8 mouse cellular contexts compared by ENCODE assay signal in the genomic region with DNA sequence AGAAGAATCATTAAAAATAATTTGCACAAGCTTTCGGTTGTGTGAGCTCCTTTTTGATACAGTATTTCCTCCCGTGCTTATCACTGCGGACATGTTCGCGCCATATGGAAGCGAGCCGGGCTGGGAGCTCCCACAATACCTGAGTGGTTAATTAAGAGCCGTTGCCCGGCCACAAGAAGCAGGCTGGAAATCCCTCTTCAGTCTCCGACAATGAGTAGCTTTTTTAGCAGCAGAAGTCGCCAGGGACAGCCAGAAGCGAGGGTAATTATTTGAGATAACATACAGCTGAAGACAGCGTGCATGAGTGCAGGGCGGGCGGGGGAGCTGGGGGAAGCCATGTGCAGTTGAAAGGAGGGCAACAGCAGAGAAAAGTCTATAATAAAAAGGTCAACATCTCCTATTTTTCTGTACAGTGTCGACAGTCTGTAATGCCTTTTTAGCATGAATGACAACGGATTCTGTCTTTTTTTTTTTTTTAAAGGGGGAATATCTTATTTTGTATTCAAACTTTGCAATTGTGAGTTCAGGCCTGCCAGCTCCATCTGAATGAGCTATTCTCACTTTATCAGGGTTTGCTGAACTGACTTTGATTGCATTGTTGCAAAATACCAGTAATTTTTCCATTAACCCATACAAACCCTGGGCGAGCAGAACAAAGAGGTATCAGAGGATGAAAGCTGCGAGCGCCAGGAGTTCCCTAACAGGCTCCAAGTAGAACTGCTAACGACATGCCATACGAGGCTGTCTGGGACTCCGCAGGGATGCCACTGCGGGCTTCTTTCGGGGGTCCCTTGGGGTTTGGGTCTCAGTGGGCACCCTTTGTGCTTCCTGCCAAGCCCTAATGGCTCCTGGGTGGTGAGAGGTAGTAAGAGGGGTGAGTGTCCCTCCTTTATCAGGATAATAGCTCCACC.
DNase-seq lines count a peak whose midpoint lies in the region; ATAC-seq and TF ChIP-seq lines count a peak whose summit lies in the region.

No protein-coding gene starts in this region.

- peak overlapping the region; percentile 43 for H3K4me2 ChIP-seq in forebrain, embryonic 14.5 days (ENCODE audit: low read length)
- H3K4me2 ChIP-seq in hindbrain, embryonic 16.5 days (ENCODE audit: low read length): peak overlapping the region; percentile 47
- peak overlapping the region; percentile 49 for H3K4me2 ChIP-seq in midbrain, embryonic 16.5 days (ENCODE audit: low read length)

- no peak for TF ChIP-seq CTCF in heart, adult 2 months (IDR thresholded peaks at IDR 0.05)

- TF ChIP-seq POLR2A in heart, adult 2 months (IDR thresholded peaks at IDR 0.05; ENCODE audit: insufficient read depth, low read depth, low read length): no peak

- H3K27me3 ChIP-seq in heart, adult 2 months (ENCODE audit: control insufficient read depth, insufficient read depth, low read length): no peaks in the 10 kb centered on the region
- peaks cover 48% of the 10 kb centered on the region for H3K27me3 ChIP-seq in forebrain, embryonic 14.5 days (replicated peaks; ENCODE audit: control insufficient read depth, insufficient read depth, low read length)
- H3K27me3 ChIP-seq in hindbrain, embryonic 16.5 days (replicated peaks; ENCODE audit: control insufficient read depth, insufficient read depth, low read length): peaks cover 2% of the 10 kb centered on the region; the same call in 1 of the 2 replicates
- no peaks in the 10 kb centered on the region for H3K27me3 ChIP-seq in midbrain, embryonic 16.5 days (ENCODE audit: control insufficient read depth, insufficient read depth, low read depth, low read length)

- H3K4me1 ChIP-seq in heart, adult 2 months (ENCODE audit: control insufficient read depth, insufficient read depth, low read length): peaks cover 8% of the 10 kb centered on the region
- peaks cover 23% of the 10 kb centered on the region for H3K4me1 ChIP-seq in forebrain, embryonic 14.5 days (ENCODE audit: control insufficient read depth, insufficient read depth, low read length)
- peaks cover 16% of the 10 kb centered on the region for H3K4me1 ChIP-seq in hindbrain, embryonic 16.5 days (ENCODE audit: control insufficient read depth, insufficient read depth, low read depth, low read length)
- H3K4me1 ChIP-seq in midbrain, embryonic 16.5 days (ENCODE audit: control insufficient read depth, insufficient read depth, low read length): peaks cover 44% of the 10 kb centered on the region

- no peaks in the 10 kb centered on the region for H3K79me2 ChIP-seq in heart, adult 2 months (replicated peaks; ENCODE audit: control insufficient read depth, insufficient read depth, low read length)

- intact Hi-C loops in heart, adult 2 months (cut with DNase I): loop anchor here (2.0 kb wide), 2 partner anchors 17 to 25 kb away; no protein-coding TSS in a partner anchor

- ATAC-seq in forebrain, embryonic 14.5 days: peak; percentile 76
- ATAC-seq in hindbrain, embryonic 16.5 days: peak; percentile 62; the same call in 1 of the 2 replicates
- peak; percentile 81 for ATAC-seq in midbrain, embryonic 16.5 days

- DNase-seq in heart, adult 2 months: peak; percentile 33 to 47
- DNase-seq in heart, adult 11 months: no peak
- DNase-seq in forebrain, embryonic 14.5 days (ENCODE audit: low spot score): peak; percentile 85
- no peak for DNase-seq in gastrocnemius, postnatal 10 days
- DNase-seq in right cerebral cortex, postnatal 36 days (ENCODE audit: low spot score in 2 of 2): no peak
- DNase-seq in thymus, postnatal 10 days (ENCODE audit: low spot score in 2 of 2): no peak

- H3K4me3 ChIP-seq in heart, adult 2 months: peak overlapping the region; percentile 36
- peak overlapping the region; percentile 16; the same call in 1 of the 2 replicates for H3K4me3 ChIP-seq in forebrain, embryonic 14.5 days (ENCODE audit: low read depth, low read length)
- H3K4me3 ChIP-seq in hindbrain, embryonic 16.5 days (ENCODE audit: low read length): peak overlapping the region; percentile 19
- H3K4me3 ChIP-seq in midbrain, embryonic 16.5 days (ENCODE audit: low read depth, low read length): peak overlapping the region; percentile 4; the same call in 1 of the 2 replicates

- H3K9me3 ChIP-seq in forebrain, embryonic 14.5 days (replicated peaks; ENCODE audit: control insufficient read depth, low read length): 0 out of 2 replicates have a peak, but pooled peaks cover 2% of the 10 kb centered on the region
- no peaks in the 10 kb centered on the region for H3K9me3 ChIP-seq in hindbrain, embryonic 16.5 days (ENCODE audit: control insufficient read depth, low read length)
- H3K9me3 ChIP-seq in midbrain, embryonic 16.5 days (replicated peaks; ENCODE audit: control insufficient read depth, low read length, poor library complexity, severe bottlenecking): no peaks in the 10 kb centered on the region; the same call in 1 of the 2 replicates

- H3K36me3 ChIP-seq in heart, adult 2 months (ENCODE audit: control insufficient read depth, insufficient read depth, low read length): peaks cover 8% of the 10 kb centered on the region
- no peaks in the 10 kb centered on the region for H3K36me3 ChIP-seq in forebrain, embryonic 14.5 days (ENCODE audit: control insufficient read depth, insufficient read depth, low read length)
- H3K36me3 ChIP-seq in hindbrain, embryonic 16.5 days (ENCODE audit: control insufficient read depth, insufficient read depth, low read length): no peaks in the 10 kb centered on the region
- no peaks in the 10 kb centered on the region for H3K36me3 ChIP-seq in midbrain, embryonic 16.5 days (ENCODE audit: control insufficient read depth, insufficient read depth, low read length)

- H3K9ac ChIP-seq in heart, adult 2 months (ENCODE audit: low read depth, low read length): peak overlapping the region; percentile 62
- H3K9ac ChIP-seq in forebrain, embryonic 14.5 days (ENCODE audit: low read length): peak overlapping the region; percentile 25
- H3K9ac ChIP-seq in hindbrain, embryonic 16.5 days (ENCODE audit: low read depth, low read length): peak overlapping the region; percentile 41
- H3K9ac ChIP-seq in midbrain, embryonic 16.5 days (ENCODE audit: low read depth, low read length): peak overlapping the region; percentile 1

- H3K27ac ChIP-seq in heart, adult 2 months: peak overlapping the region; percentile 65
- H3K27ac ChIP-seq in forebrain, embryonic 14.5 days (ENCODE audit: low read depth, low read length): peak overlapping the region; percentile 65
- H3K27ac ChIP-seq in hindbrain, embryonic 16.5 days (ENCODE audit: low read depth, low read length): peak overlapping the region; percentile 47; the same call in 1 of the 2 replicates
- peak overlapping the region; percentile 85 for H3K27ac ChIP-seq in midbrain, embryonic 16.5 days (ENCODE audit: low read length)

- TF ChIP-seq EP300 in heart, adult 2 months (IDR thresholded peaks at IDR 0.05; ENCODE audit: insufficient read depth, low read depth, low read length): no peak

- 18% methylated on average over 25 of the region's 25 CpGs for WGBS in heart, adult 2 months
- WGBS in forebrain, embryonic 14.5 days: 5% methylated on average over 25 of the region's 25 CpGs
- 15% methylated on average over 25 of the region's 25 CpGs for WGBS in hindbrain, embryonic 16.5 days
- 8% methylated on average over 25 of the region's 25 CpGs for WGBS in midbrain, embryonic 16.5 days

Comparison
In these comparisons a context has a peak if more than half of its experiments do, and no peak if none do; other contexts are left out.
1. DNase-seq: peak in heart, adult 2 months (2 of 2) and forebrain, embryonic 14.5 days (single experiment); none in heart, adult 11 months (single experiment), gastrocnemius, postnatal 10 days (single experiment), right cerebral cortex, postnatal 36 days (0 of 2) and thymus, postnatal 10 days (0 of 2).
2. H3K9ac ChIP-seq: peak in every context shown above with its lines; median percentile 62 in heart, adult 2 months; 41 in hindbrain, embryonic 16.5 days; 25 in forebrain, embryonic 14.5 days; 1 in midbrain, embryonic 16.5 days.
3. Peak in every context shown above with its lines, with median percentiles within 50 percentile points of each other: H3K27ac ChIP-seq, H3K4me3 ChIP-seq, ATAC-seq and H3K4me2 ChIP-seq.